Mouse (Mus musculus): Measurements from ENCODE around the gene Spata31d1d. TPM values are rescaled to one million over a fixed set of nuclear protein-coding genes. Genes with fewer than 3 reads are reported as not detected.
A peak's percentile ranks its signal among the peaks of the same experiment; 100 is the strongest.
"Not testable (repeated sequence)": the region's sequence is repeated elsewhere in the genome, so short reads cannot be mapped to it uniquely, and the experiment has no call there.

Gene Spata31d1d
- not detected in 2 replicates for polyA plus RNA-seq (2016; fragmentation: Nextera tagmentation; extraction: Ambion mirVana)

- Histone ChIP-seq H3K4me3 (no peak within 1 kb of the TSS), H3K27me3 (replicated peaks; ENCODE audit: low read depth, poor library complexity, severe bottlenecking) (peaks cover 16% of the 10 kb centered on the region), H3K4me1 (peaks cover 11% of the 10 kb centered on the region), H3K9me3 (no peaks in the 10 kb centered on the region), H3K36me3 (replicated peaks) (no peaks in the 10 kb centered on the region), H3K27ac (replicated peaks) (no peak within 1 kb of the TSS)
- no peak for DNase-seq (ENCODE audit: low spot score)
- 42% methylated on average over 7 of the region's 7 CpGs for WGBS
Observed at GRCm38 (mm10) chr13:59731652-59732051, at the start of gene Spata31d1d. TSS of gene Spata31d1d (minus strand) at chr13:59731752.

GRCm38 (mm10) chr13:59779744-59780264 is 48.3 kb upstream of the Spata31d1d start:
- H3K36me3 ChIP-seq (replicated peaks) = peaks cover 99% of the 10 kb centered on the region

GRCm38 (mm10) chr13:59779213-59779612 is 47.7 kb upstream of the Spata31d1d start:
- H3K27me3 ChIP-seq (replicated peaks; ENCODE audit: low read depth, poor library complexity, severe bottlenecking) = no peaks in the 10 kb centered on the region
- no peaks in the 10 kb centered on the region for H3K4me1 ChIP-seq
- 91% methylated on average over 4 of the region's 4 CpGs for WGBS
- DNase-seq (ENCODE audit: low spot score) = no peak
- H3K4me3 ChIP-seq = no peak overlapping the region
- no peaks in the 10 kb centered on the region for H3K9me3 ChIP-seq
- H3K36me3 ChIP-seq (replicated peaks) = peaks cover 97% of the 10 kb centered on the region
- H3K27ac ChIP-seq (replicated peaks) = no peak overlapping the region

More at GRCm38 (mm10) chr13:59779744-59780264, 48.3 kb upstream of the Spata31d1d start:
- 95% methylated on average over 1 of the region's 1 CpGs for WGBS
- not testable (repeated sequence) for H3K4me1 ChIP-seq; DNase-seq (ENCODE audit: low spot score); H3K27me3 ChIP-seq (replicated peaks; ENCODE audit: low read depth, poor library complexity, severe bottlenecking); H3K9me3 ChIP-seq; H3K27ac ChIP-seq (replicated peaks); H3K4me3 ChIP-seq

GRCm38 (mm10) chr13:59775168-59775567 is 43.6 kb upstream of the Spata31d1d start:
- 92% methylated on average over 3 of the region's 3 CpGs for WGBS
- Histone ChIP-seq H3K36me3 (replicated peaks) (peaks cover 85% of the 10 kb centered on the region), H3K27ac (replicated peaks) (no peak overlapping the region), H3K9me3 (no peaks in the 10 kb centered on the region), H3K27me3 (replicated peaks; ENCODE audit: low read depth, poor library complexity, severe bottlenecking) (no peaks in the 10 kb centered on the region), H3K4me1 (peaks cover 12% of the 10 kb centered on the region), H3K4me3 (no peak overlapping the region)
- DNase-seq (ENCODE audit: low spot score) = no peak

GRCm38 (mm10) chr13:59771257-59771656 is 39.7 kb upstream of the Spata31d1d start:
- Histone ChIP-seq H3K9me3 (no peaks in the 10 kb centered on the region), H3K4me1 (peaks cover 41% of the 10 kb centered on the region), H3K27me3 (replicated peaks; ENCODE audit: low read depth, poor library complexity, severe bottlenecking) (no peaks in the 10 kb centered on the region), H3K4me3 (no peak overlapping the region), H3K27ac (replicated peaks) (peak overlapping the region; percentile 94; the same call in 1 of the 2 replicates), H3K36me3 (replicated peaks) (peaks cover 54% of the 10 kb centered on the region)
- peak; percentile 28 for DNase-seq (ENCODE audit: low spot score)
- 74% methylated on average over 9 of the region's 9 CpGs for WGBS

- H3K4me1 ChIP-seq = peaks cover 45% of the 10 kb centered on the region
- peak overlapping the region; percentile 92 for H3K4me3 ChIP-seq
- no peaks in the 10 kb centered on the region for H3K27me3 ChIP-seq (replicated peaks; ENCODE audit: low read depth, poor library complexity, severe bottlenecking)
- WGBS = 74% methylated on average over 9 of the region's 9 CpGs
- no peak for DNase-seq (ENCODE audit: low spot score)
- H3K9me3 ChIP-seq = no peaks in the 10 kb centered on the region
- peaks cover 50% of the 10 kb centered on the region for H3K36me3 ChIP-seq (replicated peaks)
- H3K27ac ChIP-seq (replicated peaks) = peak overlapping the region; percentile 94
Observed at GRCm38 (mm10) chr13:59770847-59771246, 39.3 kb upstream of the Spata31d1d start.

- H3K4me3 ChIP-seq = peak overlapping the region; percentile 92
- under 1% methylated on average over 28 of the region's 28 CpGs for WGBS
- DNase-seq (ENCODE audit: low spot score) = peak; percentile 91
- H3K9me3 ChIP-seq = no peaks in the 10 kb centered on the region
- H3K4me1 ChIP-seq = peaks cover 49% of the 10 kb centered on the region
- H3K27me3 ChIP-seq (replicated peaks; ENCODE audit: low read depth, poor library complexity, severe bottlenecking) = no peaks in the 10 kb centered on the region
- H3K36me3 ChIP-seq (replicated peaks) = peaks cover 43% of the 10 kb centered on the region
- peak overlapping the region; percentile 94 for H3K27ac ChIP-seq (replicated peaks)
Observed at GRCm38 (mm10) chr13:59770164-59770562, 38.6 kb upstream of the Spata31d1d start.

- DNase-seq (ENCODE audit: low spot score) = peak; percentile 99
- Histone ChIP-seq H3K27me3 (replicated peaks; ENCODE audit: low read depth, poor library complexity, severe bottlenecking) (no peaks in the 10 kb centered on the region), H3K4me3 (peak within 1 kb of the TSS; percentile 92), H3K4me1 (peaks cover 49% of the 10 kb centered on the region), H3K36me3 (replicated peaks) (peaks cover 37% of the 10 kb centered on the region), H3K27ac (replicated peaks) (peak within 1 kb of the TSS; percentile 94), H3K9me3 (no peaks in the 10 kb centered on the region)
- WGBS = under 1% methylated on average over 91 of the region's 91 CpGs
Observed at GRCm38 (mm10) chr13:59769296-59770163, 38.0 kb upstream of the Spata31d1d start, which contains the start of gene Isca1. TSS of gene Isca1 (minus strand) at chr13:59769810.

- H3K27ac ChIP-seq (replicated peaks) = 0 out of 2 replicates have a peak overlapping the region, but pooled peaks have one; percentile 52
- WGBS = 50% methylated on average over 13 of the region's 13 CpGs
Observed at GRCm38 (mm10) chr13:59768531-59768930, 37.0 kb upstream of the Spata31d1d start.

GRCm38 (mm10) chr13:59766786-59767515 is 35.4 kb upstream of the Spata31d1d start:
- H3K4me3 ChIP-seq = peak overlapping the region; percentile 92
- peak overlapping the region; percentile 35; the same call in 1 of the 2 replicates for H3K27ac ChIP-seq (replicated peaks)
- 80% methylated on average over 11 of the region's 11 CpGs for WGBS

More at GRCm38 (mm10) chr13:59768531-59768930, 37.0 kb upstream of the Spata31d1d start:
- Histone ChIP-seq H3K9me3 (no peaks in the 10 kb centered on the region), H3K4me1 (peaks cover 49% of the 10 kb centered on the region), H3K36me3 (replicated peaks) (peaks cover 38% of the 10 kb centered on the region), H3K4me3 (peak overlapping the region; percentile 92), H3K27me3 (replicated peaks; ENCODE audit: low read depth, poor library complexity, severe bottlenecking) (no peaks in the 10 kb centered on the region)
- no peak for DNase-seq (ENCODE audit: low spot score)

GRCm38 (mm10) chr13:59762791-59763190 is 31.2 kb upstream of the Spata31d1d start:
- Histone ChIP-seq H3K27ac (replicated peaks) (no peak overlapping the region), H3K9me3 (no peaks in the 10 kb centered on the region), H3K36me3 (replicated peaks) (peaks cover 71% of the 10 kb centered on the region), H3K4me3 (no peak overlapping the region), H3K27me3 (replicated peaks; ENCODE audit: low read depth, poor library complexity, severe bottlenecking) (no peaks in the 10 kb centered on the region), H3K4me1 (peaks cover 23% of the 10 kb centered on the region)
- WGBS = 94% methylated on average over 7 of the region's 7 CpGs
- no peak for DNase-seq (ENCODE audit: low spot score)

More at GRCm38 (mm10) chr13:59766786-59767515, 35.4 kb upstream of the Spata31d1d start:
- DNase-seq (ENCODE audit: low spot score) = no peak
- peaks cover 49% of the 10 kb centered on the region for H3K4me1 ChIP-seq
- no peaks in the 10 kb centered on the region for H3K9me3 ChIP-seq
- H3K36me3 ChIP-seq (replicated peaks) = peaks cover 38% of the 10 kb centered on the region
- H3K27me3 ChIP-seq (replicated peaks; ENCODE audit: low read depth, poor library complexity, severe bottlenecking) = no peaks in the 10 kb centered on the region

GRCm38 (mm10) chr13:59756906-59757305 is 25.4 kb upstream of the Spata31d1d start:
- WGBS = 92% methylated on average over 7 of the region's 7 CpGs
- H3K9me3 ChIP-seq = no peaks in the 10 kb centered on the region
- DNase-seq (ENCODE audit: low spot score) = no peak
- H3K4me3 ChIP-seq = no peak overlapping the region
- H3K36me3 ChIP-seq (replicated peaks) = peaks cover 83% of the 10 kb centered on the region
- no peaks in the 10 kb centered on the region for H3K4me1 ChIP-seq
- no peaks in the 10 kb centered on the region for H3K27me3 ChIP-seq (replicated peaks; ENCODE audit: low read depth, poor library complexity, severe bottlenecking)
- no peak overlapping the region for H3K27ac ChIP-seq (replicated peaks)

Data from embryonic facial prominence, embryonic 10.5 days (tissue).